Mouse (Mus musculus) CD4-positive helper T cell, adult 2 months (primary cell): ENCODE data around the gene Pbx2.

ENCODE experiments used
- DNase-seq: peaks from one replicate; pipeline ENCODE4 v3.0.0-alpha.2; 2012; ENCODE audit warnings: low read depth, missing footprints, low spot score

The Pbx2 gene

DNA sequence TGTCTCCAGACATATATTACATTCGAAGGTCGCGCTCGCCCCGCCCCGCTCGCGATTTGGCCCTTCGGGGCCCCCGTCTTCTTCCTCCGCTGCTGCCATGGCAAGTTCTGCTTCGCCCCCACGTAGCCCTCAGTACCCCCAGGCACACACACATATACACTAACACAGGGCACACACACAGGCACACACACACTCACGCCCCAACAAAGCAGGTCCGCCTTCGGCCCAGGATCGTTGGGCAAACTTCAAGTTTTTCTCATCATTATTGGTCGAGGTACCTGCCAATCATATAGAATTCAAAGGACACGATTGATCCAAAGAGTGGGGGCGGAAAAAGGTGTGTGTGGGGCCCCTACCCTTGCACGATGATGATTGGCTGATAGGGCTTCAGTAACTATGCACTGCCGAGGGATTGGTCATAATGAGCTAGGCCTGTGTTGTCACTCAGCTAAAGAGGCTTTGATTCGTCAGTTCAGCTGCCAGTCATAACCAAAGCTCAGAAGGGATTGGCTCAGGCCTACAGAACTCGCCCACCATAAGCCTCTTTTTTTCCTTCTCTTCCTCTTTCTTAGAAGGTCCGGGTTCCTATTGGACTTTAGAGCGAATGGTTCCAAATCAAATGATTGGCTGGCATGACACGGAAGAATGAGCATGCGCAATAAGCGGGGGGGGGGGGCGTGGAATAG, 12.5 kb downstream of the Pbx2 start, which contains the start of gene Rnf5:
Rnf5 (minus strand) TSS at position 316 of the 686 bp plus-strand sequence.
- peak; percentile 100 for DNase-seq

DNA sequence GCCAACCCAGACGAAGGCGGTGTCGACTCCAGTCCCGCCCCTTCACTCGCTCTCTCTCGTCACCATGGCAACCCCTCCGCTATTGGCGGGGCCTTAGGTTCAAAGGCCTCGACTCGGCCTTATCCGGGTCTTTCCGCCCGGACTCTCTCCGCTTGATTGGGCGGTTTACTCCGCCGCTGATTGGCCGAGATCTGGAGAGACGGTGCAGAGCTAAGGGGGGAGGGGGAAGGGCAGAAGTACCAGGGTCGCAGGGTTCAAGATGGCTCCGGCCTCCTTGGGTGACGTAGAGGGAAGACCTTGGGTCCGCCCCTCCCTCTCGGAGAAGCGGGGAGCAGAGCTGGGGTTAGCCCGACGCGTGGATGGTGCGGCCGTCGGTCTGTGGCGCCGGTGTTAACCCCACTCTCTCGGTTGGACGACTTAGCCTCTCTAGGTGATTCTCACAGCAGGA, 13.0 kb downstream of the Pbx2 start, which contains the start of gene Agpat1:
Agpat1 (plus strand) TSS at position 202 of the 448 bp plus-strand sequence.
- DNase-seq: peak; percentile 100

DNA sequence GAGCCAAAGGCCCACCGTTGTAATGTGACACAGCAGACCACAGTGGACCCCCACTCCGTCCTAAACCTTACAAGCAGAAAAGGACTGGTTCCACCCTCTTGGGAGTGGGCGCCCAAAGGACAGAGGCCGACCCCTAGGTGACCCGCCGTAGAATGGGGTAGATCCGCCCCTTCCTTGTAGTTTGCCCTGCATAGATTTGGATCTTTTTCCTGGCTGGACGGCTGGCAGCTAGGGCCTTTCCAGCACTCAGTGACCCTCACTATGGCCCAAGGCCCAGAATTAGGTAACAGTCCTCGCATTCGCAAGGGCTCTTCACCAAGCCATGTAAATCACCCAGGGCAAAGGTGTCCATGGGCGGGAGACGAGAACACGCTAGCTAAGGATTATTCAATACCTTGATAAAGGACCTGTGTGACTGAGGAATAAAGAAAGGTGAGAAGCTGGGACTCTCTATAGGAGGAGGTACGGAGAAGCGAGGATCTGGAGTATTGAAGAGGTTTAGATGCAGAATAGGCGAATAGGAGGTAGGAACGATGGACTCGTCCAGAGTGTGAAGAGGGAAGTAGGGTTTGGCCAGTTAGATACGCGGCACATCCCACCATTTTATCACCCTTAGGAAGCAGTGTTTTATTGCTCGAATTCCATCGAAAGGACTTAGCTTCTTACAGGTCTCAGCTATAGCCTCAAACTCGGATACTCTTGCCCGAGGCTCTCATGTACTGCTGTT, 13.6 kb downstream of the Pbx2 start:
- DNase-seq: peak; percentile 41

DNA sequence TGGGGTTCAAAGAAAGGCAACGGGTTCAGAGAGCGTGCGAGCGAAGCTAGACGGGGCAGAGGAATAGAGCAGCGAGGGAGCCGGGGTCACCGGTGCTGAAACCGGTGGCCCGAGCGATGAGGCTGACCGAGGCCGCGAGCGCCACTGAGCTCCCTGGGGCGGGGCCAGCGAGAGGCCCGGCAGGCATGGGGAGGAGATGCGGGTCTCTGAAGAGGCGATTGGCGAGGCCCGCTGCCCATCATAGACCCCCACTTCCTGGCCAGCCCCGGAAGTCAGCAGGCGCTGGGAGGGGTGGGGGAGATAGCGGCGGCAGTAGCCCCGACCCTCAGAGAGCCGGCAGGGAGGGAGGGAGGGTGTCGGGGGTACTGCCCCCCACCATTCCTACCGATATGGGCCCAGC, 14.5 kb downstream of the Pbx2 start:
- DNase-seq: peak; percentile 95

DNA sequence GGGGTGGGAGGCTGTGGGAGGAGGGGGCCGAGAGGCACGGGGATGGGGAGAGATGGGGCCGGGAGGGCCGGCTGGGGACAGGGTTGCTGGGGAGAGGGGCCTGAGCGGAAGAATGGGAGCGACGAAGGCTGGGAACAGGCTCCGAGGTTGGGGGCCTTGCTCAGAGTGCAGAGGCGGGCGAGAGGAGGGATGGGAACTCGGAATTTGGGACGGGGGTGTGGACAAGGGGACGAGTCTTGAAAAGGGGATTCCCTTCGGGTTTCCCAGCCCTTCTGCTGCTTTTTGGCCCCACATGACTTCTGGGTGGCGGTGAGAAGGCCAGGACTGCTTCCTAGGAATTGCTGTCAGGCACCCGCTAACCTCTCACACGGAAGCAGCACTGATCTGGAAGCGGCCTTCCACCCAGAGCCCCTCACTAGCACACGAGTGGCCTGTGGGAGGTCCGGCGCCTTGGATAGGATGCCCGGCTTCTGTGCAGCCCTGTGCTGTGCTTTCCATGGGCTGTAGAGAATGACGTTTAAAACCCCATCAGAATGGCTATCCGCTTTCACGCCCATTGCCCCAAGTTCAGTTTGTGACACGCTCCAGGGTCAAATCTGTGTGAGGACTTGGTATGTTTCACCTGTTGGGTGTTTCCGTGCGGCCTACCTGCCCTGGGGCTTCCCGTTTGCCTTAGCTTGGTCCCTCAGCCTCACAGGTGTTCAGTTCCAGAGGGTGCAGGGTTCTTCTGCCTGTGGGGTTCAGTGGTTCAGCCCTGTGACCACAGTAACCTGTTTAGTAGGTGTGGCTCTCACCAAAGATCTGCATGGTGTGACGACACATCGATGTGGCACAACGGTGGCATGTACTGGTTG, 15.3 kb downstream of the Pbx2 start:
- peak; percentile 53 for DNase-seq

DNA sequence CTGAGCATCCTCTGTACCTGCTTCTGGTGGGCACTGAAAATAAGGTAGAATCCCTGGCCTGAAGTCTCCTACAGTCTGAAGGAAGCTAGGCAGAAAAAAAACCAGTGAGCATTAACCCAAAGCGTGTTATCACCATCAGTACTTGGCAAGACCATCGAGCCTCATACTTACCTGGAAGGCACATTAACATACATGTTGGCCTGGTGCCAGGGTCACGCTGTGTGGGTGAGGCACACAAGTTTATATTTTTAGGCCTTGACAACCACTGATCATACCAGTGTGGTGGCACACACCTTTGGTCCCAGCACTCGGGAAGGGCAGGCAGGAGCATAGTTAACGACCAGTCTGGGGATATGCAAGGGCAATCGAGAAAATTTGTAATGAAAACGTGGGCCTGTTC, 16.9 kb downstream of the Pbx2 start:
- no peak for DNase-seq

DNA sequence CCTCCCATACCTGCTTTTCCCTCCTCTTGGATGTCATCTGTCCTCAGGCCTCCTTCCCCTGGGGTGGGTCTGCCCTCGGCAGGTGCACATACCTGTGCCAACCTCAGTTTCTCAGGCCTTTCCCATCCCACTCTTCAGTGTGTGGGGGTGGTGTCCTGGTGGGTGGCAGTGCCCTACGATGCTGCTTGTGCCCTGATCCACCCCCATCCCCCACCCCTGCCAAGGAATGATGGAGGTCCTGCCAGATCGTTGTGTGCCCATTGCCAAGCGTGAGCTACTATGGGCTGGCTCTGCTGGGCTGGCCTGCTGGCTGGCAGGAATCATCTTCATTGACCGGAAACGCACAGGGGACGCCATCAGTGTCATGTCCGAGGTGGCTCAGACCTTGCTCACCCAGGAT, 20.0 kb downstream of the Pbx2 start:
- DNase-seq: no peak

DNA sequence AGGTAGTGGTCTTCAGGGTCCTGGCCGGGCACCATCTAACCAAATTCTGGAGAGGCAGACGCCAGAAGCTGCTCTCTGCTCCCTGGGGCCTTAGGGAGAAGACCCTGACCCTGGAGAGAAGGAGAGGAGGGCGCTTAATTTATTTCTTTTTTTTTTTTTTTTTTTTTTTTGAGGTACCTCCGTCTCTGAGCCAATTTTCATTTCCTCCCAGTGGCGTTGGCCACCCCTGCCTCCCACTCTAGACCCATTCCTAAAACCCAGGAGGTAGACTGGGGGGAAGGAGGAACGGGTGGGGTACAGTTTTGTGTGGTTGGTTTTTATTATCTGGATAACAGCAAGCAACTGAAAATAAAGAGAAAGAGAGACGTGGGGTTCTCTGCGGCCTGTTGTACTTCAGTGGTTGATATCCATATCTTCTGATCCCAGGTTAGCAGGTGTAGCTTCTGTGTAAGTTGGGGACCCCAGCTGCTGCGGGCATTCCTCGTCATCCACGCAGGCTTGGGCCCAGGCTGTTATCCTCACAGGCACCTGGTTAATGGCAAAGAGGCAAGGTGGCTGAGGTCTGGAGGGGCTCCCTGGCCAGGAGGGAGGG, 22.1 kb downstream of the Pbx2 start:
- no peak for DNase-seq

DNA sequence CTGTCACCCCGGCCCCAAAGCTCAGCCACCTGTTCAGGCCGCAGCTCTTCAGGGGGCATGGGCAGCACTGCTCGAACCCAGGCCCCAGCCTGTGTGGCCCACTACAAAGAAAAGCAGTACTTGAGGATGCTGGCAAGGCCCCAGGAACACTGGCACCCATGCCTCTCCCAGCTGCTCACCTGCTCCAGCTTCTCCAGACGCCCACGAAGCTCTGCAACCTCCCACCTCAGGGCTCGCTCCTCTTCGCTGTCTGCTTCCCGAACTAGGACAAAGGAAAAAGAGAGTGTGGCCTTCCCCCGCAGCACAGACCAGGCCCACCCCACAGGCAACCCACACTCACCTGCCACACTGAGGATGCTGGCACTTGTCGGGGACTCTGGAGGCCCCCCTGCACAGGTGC, 22.8 kb downstream of the Pbx2 start:
- DNase-seq: no peak

DNA sequence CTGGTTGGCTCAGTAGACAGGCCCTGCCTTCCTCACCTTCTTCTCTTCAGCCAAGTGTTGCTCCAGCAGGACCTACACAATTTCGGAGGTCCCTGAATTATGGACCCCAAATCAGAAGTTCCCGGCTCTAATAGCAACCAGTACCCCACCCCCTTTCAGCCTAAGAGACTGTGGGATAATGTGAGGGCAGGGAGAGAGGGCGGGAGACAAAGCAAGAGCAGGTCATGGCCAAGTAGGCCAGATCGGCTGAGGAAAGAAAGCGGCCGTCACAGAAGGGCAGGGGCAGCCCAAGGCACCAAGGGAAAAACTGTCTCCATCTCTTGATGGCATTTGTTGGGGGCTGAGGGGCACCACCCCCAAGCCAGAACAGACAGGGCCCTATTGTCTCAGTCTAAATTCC, 24.8 kb downstream of the Pbx2 start, which contains the start of gene Egfl8:
Egfl8 (minus strand) TSS at position 101 of the 400 bp plus-strand sequence.
- no peak for DNase-seq

DNA sequence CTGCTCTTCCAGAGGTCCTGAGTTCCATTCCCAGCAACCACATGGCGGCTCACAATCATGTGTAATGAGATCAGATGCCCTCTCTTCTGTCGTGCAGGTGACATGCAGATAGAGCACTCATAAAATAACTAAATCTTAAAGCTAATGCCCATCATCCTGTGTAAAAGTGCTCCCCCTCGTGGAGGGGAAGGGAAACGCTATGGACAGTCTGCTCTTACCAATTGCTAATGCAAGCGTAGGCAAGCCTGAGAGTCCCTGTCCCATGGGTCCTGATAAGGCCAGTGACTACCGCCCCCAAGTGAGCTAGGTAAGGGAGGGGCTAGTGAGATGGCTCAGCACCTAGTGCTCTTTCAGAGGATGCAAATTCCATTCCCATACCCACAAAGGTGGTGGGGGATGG, 27.9 kb downstream of the Pbx2 start:
- DNase-seq: peak; percentile 80

DNA sequence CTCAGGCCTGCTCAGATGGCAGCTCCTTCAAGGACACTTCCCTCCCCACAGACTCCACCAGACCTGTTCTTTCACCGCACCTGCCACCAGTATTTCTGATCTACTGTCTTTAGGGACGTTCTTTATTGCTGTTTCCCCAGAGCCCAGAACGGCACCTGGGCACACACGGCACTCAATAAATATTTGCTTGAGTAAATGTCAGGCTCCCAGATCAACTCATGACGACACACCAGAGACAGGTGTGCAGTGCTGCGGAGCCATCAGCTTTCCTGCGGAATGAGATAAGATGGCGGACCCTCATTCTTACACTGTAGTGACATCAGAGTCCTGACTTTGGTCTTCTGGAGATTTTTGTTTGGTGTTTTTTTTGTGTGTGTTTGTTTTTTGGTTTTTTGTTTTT, 29.9 kb downstream of the Pbx2 start:
- DNase-seq: no peak

DNA sequence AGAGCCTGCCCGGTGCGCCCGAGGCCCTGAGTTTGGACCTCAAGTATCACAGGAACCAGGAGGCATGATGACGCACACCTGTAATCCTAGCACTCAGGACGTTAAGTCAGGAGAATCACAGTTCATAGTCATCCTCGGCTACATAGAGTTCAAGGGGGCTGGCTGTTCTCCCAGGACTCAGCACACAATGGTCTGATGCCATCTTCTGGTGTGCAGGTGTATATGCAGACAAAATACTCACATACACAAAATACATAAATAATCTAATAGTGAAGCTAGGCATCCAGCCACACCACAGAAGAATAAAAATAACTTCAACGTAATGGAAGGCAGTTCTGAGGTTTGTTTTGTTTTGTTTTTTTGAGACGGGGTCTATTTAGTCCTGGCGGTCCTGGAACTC, 32.1 kb downstream of the Pbx2 start:
- no peak for DNase-seq

DNA sequence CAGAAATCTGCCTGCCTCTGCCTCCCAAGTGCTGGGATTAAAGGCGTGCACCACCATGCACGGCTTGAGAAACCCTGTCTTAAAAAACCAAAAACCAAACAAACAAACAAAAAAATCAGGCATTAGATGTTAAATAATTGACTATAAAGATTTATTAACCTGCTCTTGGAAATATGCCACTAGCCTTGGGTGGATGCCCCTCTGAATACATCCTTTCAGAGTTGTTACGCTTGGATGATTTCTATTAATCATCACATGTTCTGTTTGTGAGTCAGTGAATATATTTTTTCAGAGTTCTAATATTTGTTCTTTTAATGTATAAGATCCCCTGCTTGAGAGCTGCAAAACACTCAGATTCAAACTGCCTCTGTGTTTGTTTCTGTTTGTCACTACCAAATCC, 33.9 kb downstream of the Pbx2 start:
- DNase-seq: no peak

DNA sequence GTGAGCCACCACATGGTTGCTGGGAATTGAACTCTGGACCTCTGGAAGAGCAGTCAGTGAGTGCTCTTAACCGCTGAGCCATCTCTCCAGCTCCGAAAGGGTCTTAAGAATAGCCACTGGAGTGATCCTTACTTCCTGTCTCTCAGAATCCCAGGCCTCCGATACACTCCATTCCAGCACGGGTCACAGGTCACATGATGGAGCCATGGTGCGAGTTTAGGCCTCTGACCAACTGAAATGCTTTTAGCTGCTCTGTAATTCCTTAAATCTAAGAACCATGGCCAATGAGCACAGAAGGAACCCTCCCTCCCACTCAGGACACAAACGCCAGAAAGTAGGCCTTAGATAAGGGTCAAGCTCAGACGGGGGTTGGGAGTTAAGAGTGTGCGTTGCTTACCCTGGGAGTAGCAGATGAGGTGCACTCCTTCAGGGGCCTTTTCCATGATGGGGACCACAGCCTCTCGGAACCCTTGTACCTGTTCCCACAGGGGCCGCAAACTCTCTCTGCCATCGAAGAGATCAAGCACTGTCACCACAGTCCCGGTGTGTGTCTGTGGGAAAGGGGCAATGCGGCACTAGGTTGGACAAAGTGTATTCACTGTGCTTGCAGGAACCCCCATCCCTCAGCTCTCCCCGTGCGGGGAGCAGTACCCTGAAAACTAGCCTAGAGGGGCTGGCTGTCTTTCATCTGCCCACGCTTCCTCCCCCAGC, 35.2 kb downstream of the Pbx2 start:
- DNase-seq: no peak

DNA sequence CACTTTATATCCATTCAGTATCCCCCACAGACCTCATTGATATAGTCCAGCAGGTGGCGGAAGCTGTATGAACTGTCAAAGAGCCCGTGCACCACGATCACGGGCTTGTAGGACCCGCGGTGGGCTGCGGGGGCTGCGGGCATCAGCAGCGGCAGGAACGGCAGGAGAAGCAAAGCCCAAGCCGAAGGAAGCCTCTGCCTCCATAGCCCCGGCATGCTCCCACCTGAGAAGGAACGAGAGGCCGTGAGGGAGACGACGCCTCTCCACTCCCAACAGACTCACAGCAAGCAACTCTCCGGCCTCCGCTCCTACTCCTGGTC, 35.7 kb downstream of the Pbx2 start:
- DNase-seq: peak; percentile 56

DNA sequence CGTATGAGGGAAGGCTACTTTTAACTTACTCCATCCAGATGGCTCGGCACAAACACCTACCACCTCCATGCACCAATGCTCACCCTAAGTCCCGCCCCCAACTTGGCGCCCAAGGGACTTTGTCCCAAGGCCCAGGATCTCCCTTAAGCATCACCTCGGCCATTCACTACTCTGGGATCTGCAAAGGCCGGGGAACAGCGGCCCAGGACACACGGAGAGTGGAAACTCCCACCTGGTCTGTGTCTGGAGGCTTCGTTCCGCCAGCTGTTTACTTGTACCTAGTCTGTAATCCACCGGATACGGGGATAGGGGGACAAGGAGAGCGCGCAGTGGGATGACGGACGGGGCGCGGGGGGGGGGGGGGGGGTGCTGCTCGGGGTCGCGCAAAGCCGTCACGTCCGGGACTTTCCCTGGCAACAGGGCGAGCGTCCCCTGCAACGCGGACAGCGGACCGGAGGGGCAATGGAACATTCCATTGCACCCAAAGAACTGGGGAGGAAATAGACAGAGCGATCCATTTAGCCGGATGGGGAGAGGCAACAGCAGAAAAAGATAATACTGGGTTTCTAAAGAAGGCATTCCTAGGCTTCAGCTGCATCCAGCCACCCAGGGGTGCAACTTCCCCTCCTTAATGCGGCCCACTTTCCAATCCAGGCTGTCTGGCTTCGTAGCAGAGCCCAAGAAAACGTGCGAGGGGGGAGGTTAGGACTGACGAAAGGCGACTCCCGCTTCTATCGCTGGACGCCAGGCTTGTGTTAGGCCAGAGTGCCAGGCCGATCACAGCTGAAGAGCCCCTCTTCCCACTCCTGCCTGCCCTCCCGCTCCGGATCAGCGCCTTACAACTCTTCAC, 36.3 kb downstream of the Pbx2 start:
- DNase-seq: peak; percentile 86

DNA sequence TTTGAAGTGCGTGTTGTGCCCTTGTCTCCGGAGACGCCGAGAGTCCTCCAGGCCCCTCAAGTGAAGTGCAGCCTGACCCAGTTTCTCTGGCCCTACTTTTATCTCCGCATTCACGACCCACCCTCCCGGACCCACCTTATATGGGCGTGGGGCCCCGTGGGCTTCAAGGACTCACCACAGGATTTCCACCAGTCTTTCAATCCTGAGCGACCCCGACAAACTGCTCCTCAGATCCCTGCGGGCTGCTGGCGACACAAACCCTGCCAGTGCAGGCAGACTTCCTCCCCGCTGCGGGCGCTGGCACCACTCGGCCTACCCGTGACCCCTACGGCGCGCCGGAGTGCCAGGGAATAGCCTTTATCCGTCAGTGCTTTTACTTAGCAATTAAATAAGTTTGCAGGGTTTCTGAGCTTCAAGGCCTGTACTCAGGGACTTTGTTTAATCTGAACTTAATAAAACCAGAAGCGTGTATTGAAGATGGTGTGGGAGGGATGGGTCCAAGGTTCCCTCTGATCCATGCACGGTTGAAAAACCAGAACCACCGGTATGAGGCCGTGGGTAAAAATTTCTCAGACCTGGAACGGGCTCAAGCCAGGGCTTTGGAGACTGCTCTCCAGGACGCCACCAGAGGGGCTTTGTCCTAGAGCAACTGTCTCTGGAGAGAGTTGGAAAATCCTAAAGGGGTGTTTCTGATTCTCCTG, 37.0 kb downstream of the Pbx2 start, which contains the start of gene Ppt2:
Ppt2 (minus strand) TSS at position 568 of the 701 bp plus-strand sequence.
- DNase-seq: peak; percentile 54

DNA sequence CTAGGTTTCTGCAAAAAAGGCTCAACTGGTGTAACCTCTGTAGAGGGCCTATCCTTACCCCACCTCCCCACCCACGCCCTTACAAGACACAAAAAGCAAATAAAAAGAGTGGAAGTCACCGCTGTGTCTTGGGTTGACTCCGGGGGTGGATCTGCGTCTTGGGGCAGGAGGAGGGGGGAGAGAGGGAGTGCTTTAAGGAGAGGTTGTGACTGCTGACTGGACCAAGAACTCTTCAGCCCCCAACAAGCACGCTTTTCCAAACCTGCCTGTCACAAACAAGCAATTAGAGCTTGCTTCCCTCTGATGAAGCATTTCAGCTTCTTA, 37.5 kb downstream of the Pbx2 start:
- DNase-seq: peak; percentile 45
